Mouse (Mus musculus): ENCODE measurements around the gene Rai14. TPM values are rescaled to one million over a fixed set of nuclear protein-coding genes. Genes with fewer than 3 reads are reported as not detected.
A peak's percentile ranks its signal among the peaks of the same experiment; 100 is the strongest.

Gene Rai14
- polyA plus RNA-seq, 1 experiment from 2014 or later = 64.1 TPM

- peaks cover 24% of the 10 kb centered on the region for H3K36me3 ChIP-seq
- H3K9ac ChIP-seq (replicated peaks) = no peak overlapping the region
These were observed 5.7 kb downstream of the Rai14 start for GRCm38 (mm10) chr15:10708591-10709272.

GRCm38 (mm10) chr15:10707109-10707508 is 7.3 kb downstream of the Rai14 start:
- H3K9ac ChIP-seq (replicated peaks) = no peak overlapping the region
- no peaks in the 10 kb centered on the region for H3K27me3 ChIP-seq
- no peak for ATAC-seq (ENCODE audit: insufficient number of reproducible peaks, insufficient read depth, low FRiP score, low TSS enrichment, low read depth)
- peaks cover 24% of the 10 kb centered on the region for H3K36me3 ChIP-seq
- 89% methylated on average over 6 of the region's 6 CpGs for WGBS
- H3K4me2 ChIP-seq = no peak overlapping the region
- no peak overlapping the region for H3K27ac ChIP-seq
- peaks cover 28% of the 10 kb centered on the region for H3K4me1 ChIP-seq (replicated peaks)
- H3K9me3 ChIP-seq = 0 out of 2 replicates have a peak, but pooled peaks cover 4% of the 10 kb centered on the region
- H3K4me3 ChIP-seq (replicated peaks) = no peak overlapping the region

More at GRCm38 (mm10) chr15:10708591-10709272, 5.7 kb downstream of the Rai14 start:
- H3K9me3 ChIP-seq = 0 out of 2 replicates have a peak, but pooled peaks cover 4% of the 10 kb centered on the region
- no peak for ATAC-seq (ENCODE audit: insufficient number of reproducible peaks, insufficient read depth, low FRiP score, low TSS enrichment, low read depth)
- H3K4me2 ChIP-seq = no peak overlapping the region
- no peak overlapping the region for H3K4me3 ChIP-seq (replicated peaks)
- no peaks in the 10 kb centered on the region for H3K27me3 ChIP-seq
- no peak overlapping the region for H3K27ac ChIP-seq
- WGBS = 85% methylated on average over 10 of the region's 10 CpGs
- peaks cover 36% of the 10 kb centered on the region for H3K4me1 ChIP-seq (replicated peaks)

- peaks cover 24% of the 10 kb centered on the region for H3K36me3 ChIP-seq
- peaks cover 27% of the 10 kb centered on the region for H3K4me1 ChIP-seq (replicated peaks)
These were observed 8.0 kb downstream of the Rai14 start for GRCm38 (mm10) chr15:10706414-10706813.

GRCm38 (mm10) chr15:10705752-10706151 is 8.7 kb downstream of the Rai14 start:
- no peak overlapping the region for H3K27ac ChIP-seq
- H3K4me1 ChIP-seq (replicated peaks) = peaks cover 22% of the 10 kb centered on the region
- 55% methylated on average over 5 of the region's 5 CpGs for WGBS
- ATAC-seq (ENCODE audit: insufficient number of reproducible peaks, insufficient read depth, low FRiP score, low TSS enrichment, low read depth) = no peak
- no peak overlapping the region for H3K9ac ChIP-seq (replicated peaks)
- no peak overlapping the region for H3K4me2 ChIP-seq
- H3K36me3 ChIP-seq = peaks cover 30% of the 10 kb centered on the region
- H3K27me3 ChIP-seq = no peaks in the 10 kb centered on the region
- H3K9me3 ChIP-seq = 0 out of 2 replicates have a peak, but pooled peaks cover 4% of the 10 kb centered on the region
- H3K4me3 ChIP-seq (replicated peaks) = no peak overlapping the region

More at GRCm38 (mm10) chr15:10706414-10706813, 8.0 kb downstream of the Rai14 start:
- H3K4me3 ChIP-seq (replicated peaks) = no peak overlapping the region
- H3K27me3 ChIP-seq = no peaks in the 10 kb centered on the region
- H3K4me2 ChIP-seq = no peak overlapping the region
- H3K9ac ChIP-seq (replicated peaks) = no peak overlapping the region
- no peak overlapping the region for H3K27ac ChIP-seq
- ATAC-seq (ENCODE audit: insufficient number of reproducible peaks, insufficient read depth, low FRiP score, low TSS enrichment, low read depth) = no peak
- 0 out of 2 replicates have a peak, but pooled peaks cover 4% of the 10 kb centered on the region for H3K9me3 ChIP-seq
- 82% methylated on average over 8 of the region's 8 CpGs for WGBS

GRCm38 (mm10) chr15:10704328-10704727 is 10.1 kb downstream of the Rai14 start:
- ATAC-seq (ENCODE audit: insufficient number of reproducible peaks, insufficient read depth, low FRiP score, low TSS enrichment, low read depth) = no peak

GRCm38 (mm10) chr15:10701571-10701970 is 12.9 kb downstream of the Rai14 start:
- 64% methylated on average over 5 of the region's 5 CpGs for WGBS
- peaks cover 6% of the 10 kb centered on the region; the same call in 1 of the 2 replicates for H3K36me3 ChIP-seq
- no peak for ATAC-seq (ENCODE audit: insufficient number of reproducible peaks, insufficient read depth, low FRiP score, low TSS enrichment, low read depth)
- H3K4me1 ChIP-seq (replicated peaks) = peaks cover 20% of the 10 kb centered on the region
- H3K9me3 ChIP-seq = no peaks in the 10 kb centered on the region
- H3K4me2 ChIP-seq = no peak overlapping the region
- H3K27me3 ChIP-seq = no peaks in the 10 kb centered on the region
- H3K27ac ChIP-seq = no peak overlapping the region
- no peak overlapping the region for H3K9ac ChIP-seq (replicated peaks)
- H3K4me3 ChIP-seq (replicated peaks) = no peak overlapping the region

More at GRCm38 (mm10) chr15:10704328-10704727, 10.1 kb downstream of the Rai14 start:
- Histone ChIP-seq H3K4me3 (replicated peaks) (no peak overlapping the region), H3K27me3 (no peaks in the 10 kb centered on the region), H3K9ac (replicated peaks) (no peak overlapping the region), H3K36me3 (peaks cover 23% of the 10 kb centered on the region), H3K4me1 (replicated peaks) (peaks cover 22% of the 10 kb centered on the region), H3K9me3 (0 out of 2 replicates have a peak, but pooled peaks cover 4% of the 10 kb centered on the region), H3K4me2 (no peak overlapping the region), H3K27ac (no peak overlapping the region)
- WGBS = 84% methylated on average over 8 of the region's 8 CpGs

GRCm38 (mm10) chr15:10700891-10701466 is 13.4 kb downstream of the Rai14 start:
- WGBS = 95% methylated on average over 9 of the region's 9 CpGs
- H3K9me3 ChIP-seq = no peaks in the 10 kb centered on the region
- no peak for ATAC-seq (ENCODE audit: insufficient number of reproducible peaks, insufficient read depth, low FRiP score, low TSS enrichment, low read depth)

GRCm38 (mm10) chr15:10696478-10697234 is 17.8 kb downstream of the Rai14 start:
- no peak overlapping the region for H3K4me3 ChIP-seq (replicated peaks)
- no peak overlapping the region for H3K4me2 ChIP-seq
- 63% methylated on average over 8 of the region's 8 CpGs for whole genome bisulfite sequencing
- H3K27ac ChIP-seq = no peak overlapping the region
- peaks cover 6% of the 10 kb centered on the region; the same call in 1 of the 2 replicates for H3K36me3 ChIP-seq
- no peaks in the 10 kb centered on the region for H3K27me3 ChIP-seq
- ATAC-seq (ENCODE audit: insufficient number of reproducible peaks, insufficient read depth, low FRiP score, low TSS enrichment, low read depth) = no peak
- no peak overlapping the region for H3K9ac ChIP-seq (replicated peaks)
- no peaks in the 10 kb centered on the region for H3K9me3 ChIP-seq
- H3K4me1 ChIP-seq (replicated peaks) = peaks cover 40% of the 10 kb centered on the region

More at GRCm38 (mm10) chr15:10700891-10701466, 13.4 kb downstream of the Rai14 start:
- H3K27ac ChIP-seq = no peak overlapping the region
- no peak overlapping the region for H3K4me3 ChIP-seq (replicated peaks)
- H3K9ac ChIP-seq (replicated peaks) = no peak overlapping the region
- peaks cover 6% of the 10 kb centered on the region; the same call in 1 of the 2 replicates for H3K36me3 ChIP-seq
- no peaks in the 10 kb centered on the region for H3K27me3 ChIP-seq
- H3K4me1 ChIP-seq (replicated peaks) = peaks cover 23% of the 10 kb centered on the region
- H3K4me2 ChIP-seq = no peak overlapping the region

- 34% methylated on average over 4 of the region's 4 CpGs for WGBS
- peaks cover 24% of the 10 kb centered on the region for H3K36me3 ChIP-seq
- no peak overlapping the region for H3K9ac ChIP-seq (replicated peaks)
- H3K27ac ChIP-seq = no peak overlapping the region
- no peak for ATAC-seq (ENCODE audit: insufficient number of reproducible peaks, insufficient read depth, low FRiP score, low TSS enrichment, low read depth)
- H3K4me1 ChIP-seq (replicated peaks) = peaks cover 71% of the 10 kb centered on the region
- H3K4me2 ChIP-seq = no peak overlapping the region
- no peaks in the 10 kb centered on the region for H3K9me3 ChIP-seq
- no peak overlapping the region for H3K4me3 ChIP-seq (replicated peaks)
- no peaks in the 10 kb centered on the region for H3K27me3 ChIP-seq
These were observed 21.8 kb downstream of the Rai14 start for GRCm38 (mm10) chr15:10692627-10693026.

GRCm38 (mm10) chr15:10691481-10691880 is 22.9 kb downstream of the Rai14 start:
- Histone ChIP-seq H3K27ac (no peak overlapping the region), H3K9me3 (no peaks in the 10 kb centered on the region), H3K9ac (replicated peaks) (no peak overlapping the region), H3K27me3 (no peaks in the 10 kb centered on the region), H3K36me3 (peaks cover 33% of the 10 kb centered on the region), H3K4me2 (peak overlapping the region; percentile 10; the same call in 1 of the 2 replicates), H3K4me1 (replicated peaks) (peaks cover 78% of the 10 kb centered on the region), H3K4me3 (replicated peaks) (no peak overlapping the region)
- WGBS = 28% methylated on average over 6 of the region's 6 CpGs
- no peak for ATAC-seq (ENCODE audit: insufficient number of reproducible peaks, insufficient read depth, low FRiP score, low TSS enrichment, low read depth)

GRCm38 (mm10) chr15:10690973-10691372 is 23.5 kb downstream of the Rai14 start:
- Histone ChIP-seq H3K9ac (replicated peaks) (no peak overlapping the region), H3K4me3 (replicated peaks) (no peak overlapping the region), H3K4me1 (replicated peaks) (peaks cover 78% of the 10 kb centered on the region), H3K27ac (no peak overlapping the region), H3K9me3 (no peaks in the 10 kb centered on the region), H3K36me3 (peaks cover 35% of the 10 kb centered on the region), H3K27me3 (no peaks in the 10 kb centered on the region), H3K4me2 (peak overlapping the region; percentile 10; the same call in 1 of the 2 replicates)
- ATAC-seq (ENCODE audit: insufficient number of reproducible peaks, insufficient read depth, low FRiP score, low TSS enrichment, low read depth) = no peak
- WGBS = 78% methylated on average over 5 of the region's 5 CpGs
